Mouse (Mus musculus): ENCODE measurements around the gene Slc25a35. TPM values are rescaled to one million over a fixed set of nuclear protein-coding genes. Genes with fewer than 3 reads are reported as not detected.
"Not testable (repeated sequence)": the region's sequence is repeated elsewhere in the genome, so short reads cannot be mapped to it uniquely, and the experiment has no call there.

Gene Slc25a35
- 1 to 10 TPM; 4.9 to 7.4 (median 5.8) TPM for total RNA-seq (2022)

GRCm38 (mm10) chr11:68967337-68968282, at the start of gene Slc25a35:
TSS of gene Slc25a35 (plus strand) at chr11:68968131.
- peak; percentile 85 to 89 for DNase-seq (ENCODE audit: low spot score in 2 of 2)

- no peak for DNase-seq (ENCODE audit: low spot score in 2 of 2)
These were observed 44.7 kb upstream of the Slc25a35 start for GRCm38 (mm10) chr11:68923191-68923590.

- DNase-seq (ENCODE audit: low spot score in 2 of 2) = no peak
These were observed 43.2 kb upstream of the Slc25a35 start for GRCm38 (mm10) chr11:68924749-68925148.

- no peak for DNase-seq (ENCODE audit: low spot score in 2 of 2)
These were observed 41.0 kb upstream of the Slc25a35 start, which contains the start of gene Odf4 for GRCm38 (mm10) chr11:68926981-68927380. TSS of gene Odf4 (minus strand) at chr11:68927081.

GRCm38 (mm10) chr11:68929947-68930346, 38.0 kb upstream of the Slc25a35 start:
- DNase-seq (ENCODE audit: low spot score in 2 of 2) = no peak

- no peak for DNase-seq (ENCODE audit: low spot score in 2 of 2)
These were observed 33.9 kb upstream of the Slc25a35 start for GRCm38 (mm10) chr11:68933885-68934507.

GRCm38 (mm10) chr11:68936951-68937350, 31.0 kb upstream of the Slc25a35 start:
- not testable (repeated sequence) for DNase-seq (ENCODE audit: low spot score in 2 of 2)

GRCm38 (mm10) chr11:68939451-68940304, 28.3 kb upstream of the Slc25a35 start:
- peak; percentile 87 to 89 for DNase-seq (ENCODE audit: low spot score in 2 of 2)

GRCm38 (mm10) chr11:68940516-68940915, 27.4 kb upstream of the Slc25a35 start:
- no peak for DNase-seq (ENCODE audit: low spot score in 2 of 2)

GRCm38 (mm10) chr11:68942731-68943130, 25.2 kb upstream of the Slc25a35 start:
- no peak for DNase-seq (ENCODE audit: low spot score in 2 of 2)

GRCm38 (mm10) chr11:68945245-68945644, 22.7 kb upstream of the Slc25a35 start:
- DNase-seq (ENCODE audit: low spot score in 2 of 2) = no peak

- DNase-seq (ENCODE audit: low spot score in 2 of 2) = no peak
These were observed 21.9 kb upstream of the Slc25a35 start for GRCm38 (mm10) chr11:68946001-68946400.

GRCm38 (mm10) chr11:68946806-68947440, 21.0 kb upstream of the Slc25a35 start:
- no peak for DNase-seq (ENCODE audit: low spot score in 2 of 2)

- DNase-seq (ENCODE audit: low spot score in 2 of 2) = no peak
These were observed 20.4 kb upstream of the Slc25a35 start for GRCm38 (mm10) chr11:68947542-68947993.

- no peak for DNase-seq (ENCODE audit: low spot score in 2 of 2)
These were observed 14.0 kb upstream of the Slc25a35 start for GRCm38 (mm10) chr11:68953903-68954302.

- no peak for DNase-seq (ENCODE audit: low spot score in 2 of 2)
These were observed 13.5 kb upstream of the Slc25a35 start for GRCm38 (mm10) chr11:68954408-68954807.

- DNase-seq (ENCODE audit: low spot score in 2 of 2) = no peak
These were observed 12.5 kb upstream of the Slc25a35 start for GRCm38 (mm10) chr11:68955473-68955872.

GRCm38 (mm10) chr11:68956107-68956506, 11.8 kb upstream of the Slc25a35 start:
- DNase-seq (ENCODE audit: low spot score in 2 of 2) = no peak

GRCm38 (mm10) chr11:68956697-68957096, 11.2 kb upstream of the Slc25a35 start:
- DNase-seq (ENCODE audit: low spot score in 2 of 2) = no peak

GRCm38 (mm10) chr11:68957308-68957707, 10.6 kb upstream of the Slc25a35 start, which contains the start of gene Arhgef15:
TSS of gene Arhgef15 (minus strand) at chr11:68957480.
- no peak for DNase-seq (ENCODE audit: low spot score in 2 of 2)

- no peak for DNase-seq (ENCODE audit: low spot score in 2 of 2)
These were observed 10.0 kb upstream of the Slc25a35 start for GRCm38 (mm10) chr11:68957971-68958370.
